Mouse (Mus musculus) frontal cortex, postnatal 25 days (tissue): Measurements from ENCODE around the gene Cadps2.

Source experiments
- DNase-seq, 2 experiments: peaks; one replicate each; pipeline ENCODE4 v3.0.0; 2022; ENCODE audit warnings: low spot score in 2 of 2

Cadps2 gene

DNA sequence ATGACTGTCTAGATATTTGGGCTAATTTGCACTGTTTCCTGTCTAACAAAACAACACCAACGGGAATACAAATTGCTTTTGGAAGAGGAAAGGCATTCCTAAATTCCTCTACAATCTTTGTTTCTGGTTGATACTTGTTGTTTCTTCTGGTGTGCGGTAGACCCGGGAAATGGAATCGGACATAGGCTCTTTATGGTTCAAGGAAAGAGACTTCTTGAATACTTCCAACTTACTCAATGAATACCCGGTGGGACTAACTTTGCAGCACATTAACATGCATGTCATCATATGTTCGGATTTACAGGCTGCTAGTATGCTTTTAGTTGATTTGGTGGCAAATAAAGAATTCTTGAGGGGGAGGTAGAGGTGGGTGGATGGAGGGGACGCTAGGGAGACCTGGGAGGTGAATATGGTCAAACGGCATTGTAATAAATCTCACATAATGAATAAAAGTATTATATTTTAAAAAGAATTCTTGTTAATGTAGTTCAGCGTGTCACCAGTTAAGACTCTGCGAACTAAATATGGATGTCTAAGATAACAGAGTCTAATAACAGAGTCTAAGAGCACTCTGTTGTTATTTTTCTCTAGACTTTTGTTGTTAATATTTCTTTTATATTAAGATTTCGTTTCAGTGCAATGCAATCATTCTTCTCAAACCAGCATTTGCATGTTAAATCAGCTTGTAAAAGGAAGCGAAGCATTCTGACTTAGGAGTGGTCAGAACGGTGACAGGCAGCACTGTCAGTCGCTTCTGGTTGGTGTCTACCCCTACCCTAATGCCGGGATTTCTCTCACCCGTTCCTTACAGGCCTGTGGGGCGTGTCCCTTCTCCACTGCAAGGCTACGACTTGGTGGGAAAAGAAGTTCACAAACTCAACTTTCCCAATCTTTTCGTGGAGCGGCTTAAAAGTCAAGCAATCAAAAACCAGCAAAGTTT, 586.8 kb downstream of the Cadps2 start:
- DNase-seq, result no peak

DNA sequence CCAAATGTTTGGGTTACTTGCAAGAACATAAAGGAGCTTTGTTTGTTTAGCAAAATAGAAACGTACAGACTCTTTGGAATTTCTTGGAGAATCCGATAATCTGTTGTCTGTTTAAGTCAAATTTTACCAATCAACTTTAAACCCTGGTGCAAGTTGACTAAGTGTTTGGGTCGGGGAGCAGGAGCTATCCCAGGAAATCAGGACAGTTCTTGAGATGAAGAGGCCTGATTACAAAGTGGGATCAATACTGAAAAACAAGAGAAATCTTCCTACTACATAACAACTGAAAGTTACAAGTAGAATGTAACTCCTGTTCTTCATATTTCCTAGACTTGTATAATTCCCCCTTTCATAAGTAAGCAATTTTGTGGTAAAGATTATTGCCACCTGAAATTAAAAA, 587.8 kb downstream of the Cadps2 start:
- DNase-seq, result no peak

DNA sequence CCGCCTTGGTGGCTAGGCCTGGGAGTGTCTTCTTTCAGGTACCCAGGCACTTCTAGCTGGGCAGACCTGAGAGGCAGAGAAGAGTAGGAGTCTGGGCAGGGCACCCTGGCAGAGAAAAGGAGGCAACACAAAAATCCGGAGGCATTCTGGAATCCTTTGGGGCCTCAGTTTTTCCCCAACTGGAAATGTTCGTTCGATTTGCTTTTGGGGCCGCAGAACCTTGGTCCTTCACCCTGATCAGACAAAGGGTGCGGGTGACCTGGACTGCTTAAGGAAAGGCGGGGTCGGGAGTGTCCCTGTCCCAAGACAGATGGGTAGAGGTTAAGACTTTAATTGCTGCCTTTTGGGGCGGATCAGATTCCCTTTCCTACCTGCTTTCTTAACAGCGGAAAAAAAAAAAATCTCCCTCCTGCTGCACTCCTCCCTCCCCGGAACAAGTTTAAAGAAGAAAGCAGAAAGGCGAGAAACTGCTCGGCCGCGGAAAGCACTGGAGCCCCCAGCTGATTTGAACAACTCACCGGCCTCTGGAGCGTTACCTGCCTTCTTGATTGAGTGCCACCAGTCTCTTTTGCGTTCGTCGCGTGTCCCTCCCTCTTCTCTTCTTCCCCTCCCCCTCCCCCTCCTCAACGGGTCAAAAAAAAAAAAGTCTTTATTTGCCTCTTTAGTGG, 588.8 kb downstream of the Cadps2 start:
- no peak for DNase-seq

DNA sequence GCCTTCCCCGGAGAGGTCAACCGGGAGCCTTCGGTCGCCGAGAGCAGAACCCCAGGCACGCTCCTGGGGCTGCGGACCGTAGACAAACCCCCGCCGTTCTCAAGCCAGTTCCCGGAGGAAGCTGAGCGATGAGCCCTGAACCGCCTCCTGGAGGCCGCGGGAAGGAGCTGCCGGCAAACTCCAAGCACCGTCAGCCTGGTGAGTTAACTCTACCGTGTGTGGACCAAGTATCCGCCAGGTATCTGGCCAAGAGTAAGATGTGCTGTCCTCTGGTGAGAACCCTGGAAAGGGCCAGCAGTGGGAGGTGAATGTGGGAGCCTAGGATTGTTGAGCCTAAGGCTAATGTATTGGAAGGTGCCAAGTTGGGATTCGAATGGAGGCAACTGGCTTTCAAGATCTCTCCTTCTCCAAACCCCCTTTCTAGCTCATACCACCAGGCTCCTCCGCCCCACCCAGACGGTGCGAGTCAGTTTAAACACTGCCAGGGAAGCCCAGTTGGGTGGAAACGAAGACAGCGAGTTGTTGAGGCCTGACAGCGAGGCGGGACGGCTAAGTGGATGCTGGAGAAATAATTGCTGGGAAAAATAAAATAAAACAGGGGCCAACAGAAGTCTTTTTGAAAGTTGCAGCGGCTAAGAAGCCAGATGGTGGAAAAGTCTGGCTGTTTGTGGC, 589.5 kb downstream of the Cadps2 start:
- DNase-seq, result no peak

DNA sequence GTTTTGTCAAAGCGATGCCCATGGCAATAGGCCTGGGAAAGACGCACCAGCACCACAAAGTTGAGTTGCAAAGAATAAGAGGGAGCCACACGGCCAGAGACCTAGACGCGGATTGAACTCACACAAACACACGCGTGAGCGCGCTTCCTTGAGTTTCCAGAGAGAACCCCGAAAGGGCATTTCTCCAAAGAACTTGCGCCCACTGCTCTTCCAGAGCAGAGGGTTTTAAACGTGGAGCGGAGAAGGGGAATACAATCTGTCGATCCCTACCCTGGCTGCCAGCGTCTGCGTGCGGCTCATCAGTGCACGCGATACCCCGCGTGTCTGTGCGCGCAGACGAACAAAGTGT, 590.2 kb downstream of the Cadps2 start:
- DNase-seq, result no peak

DNA sequence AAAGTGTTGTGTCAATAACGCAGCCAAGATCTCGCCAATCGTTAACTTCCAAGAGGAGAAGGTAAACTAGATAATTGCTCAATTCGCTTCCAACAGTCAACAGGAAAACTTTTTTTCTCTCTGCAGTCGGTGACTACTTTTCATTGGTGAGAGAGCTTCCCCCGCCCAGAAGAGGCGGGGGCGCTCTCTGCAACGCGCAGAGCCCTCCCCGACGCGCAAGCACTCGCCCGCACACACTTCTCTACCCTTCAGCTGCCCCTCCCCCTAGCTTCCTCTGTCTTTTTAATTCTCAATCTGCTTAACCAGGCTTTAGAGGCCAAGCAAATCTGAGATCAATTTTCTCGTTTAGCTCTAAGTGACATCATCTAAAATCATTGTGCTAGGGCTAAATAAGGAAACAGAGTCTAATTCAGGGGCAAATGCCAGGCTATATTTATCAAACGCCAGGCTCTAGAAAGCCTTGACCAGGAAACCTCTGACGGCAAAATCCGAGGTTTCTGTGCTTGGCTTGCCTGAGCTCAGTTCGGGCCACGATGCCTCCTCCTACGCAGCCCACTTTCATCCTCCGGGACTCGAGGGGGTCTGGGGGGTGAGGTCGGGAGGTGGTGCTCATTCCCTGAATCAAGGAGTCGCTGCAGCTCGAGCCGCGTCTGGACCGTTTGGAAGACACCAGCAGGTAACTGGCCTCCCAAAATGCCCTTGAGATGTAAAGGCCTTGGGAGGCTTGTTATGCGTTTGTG, 590.7 kb downstream of the Cadps2 start, which contains the start of gene Fezf1:
Gene Fezf1, minus strand, starts transcription at position 50 of the 740 bp plus-strand sequence.
- no peak for DNase-seq

DNA sequence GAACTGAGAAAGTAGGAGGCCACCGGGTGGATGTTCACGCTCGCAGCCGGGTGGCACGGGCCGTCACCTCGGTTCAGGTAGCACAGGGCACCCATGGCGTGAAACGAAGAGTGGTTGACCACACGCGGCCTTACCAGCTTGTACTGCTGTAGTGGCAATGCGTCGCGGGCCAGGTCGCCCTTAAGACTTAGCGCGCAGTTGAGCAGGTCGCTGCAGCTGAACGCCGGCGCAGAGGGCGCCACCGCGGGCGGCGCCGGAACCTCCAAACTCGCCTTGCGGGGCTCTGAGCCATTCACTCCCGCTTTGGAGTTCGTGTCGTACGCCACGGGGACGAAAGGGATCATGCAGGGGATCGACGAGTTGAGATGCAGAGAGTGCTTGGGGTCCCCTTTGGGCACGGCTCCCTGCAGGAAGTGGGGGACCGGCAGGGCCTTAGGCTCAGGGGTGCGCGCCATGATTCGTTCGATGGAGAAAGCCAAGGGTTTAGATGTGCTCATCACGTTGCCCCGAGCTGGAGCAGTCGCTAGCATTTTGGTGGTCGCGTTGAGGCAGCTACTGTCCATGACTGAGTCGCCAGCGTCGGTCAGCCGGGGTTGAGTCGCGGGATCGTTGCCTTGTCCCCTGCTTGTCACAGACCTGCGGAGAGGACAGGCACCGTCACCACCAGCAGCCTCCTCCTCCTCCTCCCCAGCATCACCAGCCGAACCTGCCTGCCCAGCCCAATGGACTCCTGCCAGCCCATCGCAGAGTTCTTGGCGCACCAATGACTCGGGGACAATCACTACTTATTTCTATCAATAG, 591.5 kb downstream of the Cadps2 start:
- DNase-seq, result no peak

DNA sequence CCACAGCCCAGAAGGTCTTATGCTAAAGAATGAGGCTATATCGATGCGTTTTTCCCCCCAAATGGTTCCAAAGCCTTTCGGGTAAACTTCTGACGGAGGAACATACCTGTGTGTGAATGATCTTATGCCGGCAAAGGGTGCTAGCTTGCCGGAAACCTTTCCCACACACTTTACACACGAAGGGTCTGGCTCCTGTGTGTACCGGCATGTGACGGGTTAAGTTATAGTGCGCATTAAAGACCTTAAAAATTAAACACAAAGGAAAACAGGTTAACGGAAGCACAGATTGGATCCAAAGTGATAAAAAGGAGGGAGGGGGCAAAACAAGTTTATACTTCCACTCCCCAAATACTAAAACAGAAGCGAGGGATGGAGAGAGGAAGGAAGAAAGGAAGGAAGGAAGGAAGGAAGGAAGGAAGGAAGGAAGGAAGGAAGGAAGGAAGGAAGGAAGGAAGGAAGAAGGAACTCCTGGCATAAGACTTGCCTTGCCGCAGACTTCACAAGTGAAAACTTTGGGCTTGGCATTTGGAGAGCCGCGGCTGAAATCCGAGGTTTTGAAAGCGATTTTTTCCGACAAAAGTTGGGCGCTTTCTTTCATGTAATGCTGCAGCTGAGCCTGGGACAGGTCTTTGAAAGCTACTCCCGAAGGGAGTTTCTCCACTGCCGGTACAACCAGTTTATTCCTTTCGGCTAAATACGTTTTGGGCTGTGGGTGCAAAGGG, 592.3 kb downstream of the Cadps2 start:
- no peak for DNase-seq

DNA sequence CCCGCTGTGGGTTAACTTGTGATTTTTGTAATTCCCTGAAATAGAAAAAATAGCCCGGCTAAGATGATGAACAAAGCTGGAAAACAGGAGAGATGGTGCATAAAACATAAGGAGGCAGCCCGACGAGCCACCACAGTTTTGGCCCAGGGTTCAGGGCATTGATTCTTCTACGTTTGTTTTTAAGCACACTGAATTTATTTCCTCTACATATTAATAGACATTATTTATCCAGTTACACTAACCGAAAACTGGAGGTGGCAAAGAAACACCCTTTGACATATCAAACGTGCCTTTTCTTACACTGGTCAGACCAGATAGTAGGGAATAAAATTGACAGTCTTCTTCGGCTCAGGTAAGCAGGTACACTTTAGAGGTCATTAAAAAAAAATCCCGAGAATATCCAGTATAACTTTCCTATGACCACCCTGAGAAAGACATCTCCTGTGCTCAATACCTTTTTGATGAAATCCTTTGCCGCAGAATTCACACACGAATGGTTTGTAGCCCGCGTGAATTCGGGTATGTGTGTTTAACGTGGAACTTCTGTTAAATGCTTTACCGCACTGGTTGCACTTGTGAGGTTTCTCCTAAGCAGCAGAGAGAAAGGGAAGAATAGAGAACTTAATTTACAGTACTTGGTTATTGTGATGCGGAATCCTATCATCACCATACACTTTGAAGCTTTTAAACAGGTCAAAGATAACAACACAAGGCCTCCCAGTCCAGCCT, 593.0 kb downstream of the Cadps2 start:
- no peak for DNase-seq

DNA sequence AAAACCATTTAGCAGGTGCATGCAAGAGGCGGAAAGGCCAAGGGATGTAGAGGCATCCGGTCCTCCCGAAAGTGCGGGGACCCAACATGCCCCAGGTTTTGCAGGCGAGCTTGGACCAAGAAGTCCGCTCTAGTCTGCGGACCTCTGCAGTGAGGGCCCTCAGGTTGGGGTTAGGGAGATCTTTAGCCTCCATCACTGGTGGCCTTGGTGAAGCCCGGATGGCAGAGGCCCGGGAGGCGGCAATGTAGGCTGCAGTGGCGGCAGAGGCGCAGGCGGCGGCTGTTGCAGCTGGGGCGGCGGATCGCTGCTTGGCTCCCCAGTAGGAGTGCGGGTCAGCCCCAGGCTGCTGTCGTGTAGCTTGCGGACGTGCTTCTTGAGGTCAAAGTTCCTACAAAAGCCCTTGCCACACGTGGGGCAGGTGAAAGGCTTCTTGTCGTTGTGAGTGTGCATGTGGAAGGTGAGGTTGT, 593.6 kb downstream of the Cadps2 start:
- no peak for DNase-seq

DNA sequence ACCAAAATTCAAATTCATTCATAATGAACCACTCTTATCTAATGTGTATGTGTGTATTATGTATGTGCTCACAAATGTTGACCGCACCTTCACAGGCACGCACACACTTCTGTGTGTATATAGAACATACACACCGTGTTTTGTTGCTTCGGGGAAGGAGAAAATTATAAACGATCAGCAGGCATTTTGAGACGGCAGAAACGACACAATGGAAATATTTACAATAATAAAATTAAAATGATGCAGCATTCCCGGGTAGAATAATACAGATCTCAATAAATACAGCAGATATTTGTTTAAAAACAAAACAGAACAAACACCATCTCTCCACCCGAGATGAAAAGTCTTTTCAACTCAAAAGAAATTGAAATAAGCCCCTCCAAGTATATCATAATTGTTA, 594.1 kb downstream of the Cadps2 start:
- no peak for DNase-seq

DNA sequence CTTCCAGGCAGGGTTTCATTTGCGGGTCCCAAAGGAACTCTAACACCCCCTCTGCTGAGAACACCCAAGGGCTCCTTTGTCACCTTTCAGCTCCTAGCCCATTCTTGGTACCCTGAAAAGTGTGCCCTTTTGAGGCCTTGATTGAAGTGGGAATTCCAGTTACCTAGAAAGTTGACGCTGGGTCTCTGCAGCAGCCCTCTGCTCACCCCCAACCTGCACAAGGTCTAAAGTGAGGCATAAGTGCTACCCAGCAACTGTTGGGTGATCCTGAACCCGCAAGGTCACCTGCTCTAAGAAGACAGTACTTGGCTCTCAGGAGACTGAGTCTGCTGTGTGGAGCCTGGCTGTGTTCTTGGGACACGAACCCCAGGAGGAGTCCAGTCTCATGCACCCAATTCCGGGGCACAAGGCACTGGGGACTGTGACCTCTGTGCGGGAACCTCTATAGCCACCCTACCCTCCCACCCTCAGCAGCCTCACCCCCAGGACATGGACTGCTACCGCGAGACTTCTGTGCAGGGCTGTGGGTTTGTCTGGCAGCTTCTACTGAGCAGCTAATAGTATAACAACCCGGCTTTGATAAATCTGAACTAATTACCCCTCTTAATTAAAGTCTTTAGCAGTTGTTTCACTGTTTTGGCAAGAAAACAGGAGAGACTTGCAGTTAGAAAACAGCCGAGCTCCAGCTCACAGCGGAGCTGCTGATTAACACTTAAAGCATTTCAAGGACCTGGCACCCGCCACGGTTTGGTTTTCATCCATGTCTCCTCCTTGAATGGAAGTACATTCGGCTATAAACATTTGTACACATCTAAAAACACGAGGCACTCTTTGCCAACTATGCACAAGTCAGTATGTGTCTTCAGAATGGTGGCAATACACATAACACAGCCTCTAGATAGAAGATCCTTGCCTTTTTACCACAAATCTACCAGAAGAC, 595.1 kb downstream of the Cadps2 start:
- no peak for DNase-seq
